Mouse (Mus musculus) activated CD4-positive, CD25-positive, alpha-beta regulatory T cell, adult 4 months (primary cell): Measurements from ENCODE around the gene Gins1. TPM values are rescaled to one million over a fixed set of nuclear protein-coding genes. Genes with fewer than 3 reads are reported as not detected.

Experiments
- ATAC-seq: one replicate; pipeline ENCODE4 v1.8.0; 2017
- polyA plus RNA-seq, 2 experiments: library from polyadenylated mRNA; unstranded; fragments of 100-300 nt; shearing (Covaris generic); gene quantifications; one replicate each; pipeline ENCODE4 v1.2.1; 2017

Gins1 gene
- polyA plus RNA-seq, 2 experiments from 2014 or later = 8.0 to 9.6 TPM

GRCm38 (mm10) chr2:150963246-150963645 lies 58.0 kb downstream of the Gins1 start:
- no peak for ATAC-seq

- ATAC-seq = no peak
Measured at GRCm38 (mm10) chr2:150964641-150965040, 59.4 kb downstream of the Gins1 start.

GRCm38 (mm10) chr2:150965951-150966350 lies 60.8 kb downstream of the Gins1 start:
- ATAC-seq = no peak

- no peak for ATAC-seq
Measured at GRCm38 (mm10) chr2:150967491-150967890, 62.3 kb downstream of the Gins1 start.

- no peak for ATAC-seq
Measured at GRCm38 (mm10) chr2:150969231-150969630, 64.0 kb downstream of the Gins1 start.

GRCm38 (mm10) chr2:150971856-150972255 lies 66.7 kb downstream of the Gins1 start:
- no peak for ATAC-seq

- no peak for ATAC-seq
Measured at GRCm38 (mm10) chr2:150972681-150973080, 67.5 kb downstream of the Gins1 start.

- no peak for ATAC-seq
Measured at GRCm38 (mm10) chr2:150973401-150974115, 68.4 kb downstream of the Gins1 start.

- no peak for ATAC-seq
Measured at GRCm38 (mm10) chr2:150976871-150977270, 71.7 kb downstream of the Gins1 start.

- ATAC-seq = no peak
Measured at GRCm38 (mm10) chr2:150977676-150978075, 72.5 kb downstream of the Gins1 start.

- ATAC-seq = no peak
Measured at GRCm38 (mm10) chr2:150978791-150979190, 73.6 kb downstream of the Gins1 start.

GRCm38 (mm10) chr2:150979861-150980620 lies 74.8 kb downstream of the Gins1 start:
- no peak for ATAC-seq

Other genes starting within 250 kb of the Gins1 start
- gene Acss1, start 236.9 kb upstream of the Gins1 start, polyA plus RNA-seq = 10 to 100 TPM; 13.5 to 13.6 TPM
- not detected for gene Vsx1, start 216.0 kb upstream of the Gins1 start, polyA plus RNA-seq
- 10 to 100 TPM; 26.3 to 27.8 TPM for gene Entpd6, start 156.4 kb upstream of the Gins1 start, polyA plus RNA-seq
- gene Pygb, start 118.7 kb upstream of the Gins1 start, polyA plus RNA-seq = 10 to 100 TPM; 33.1 to 49.4 TPM
- gene Abhd12, start 659 bp upstream of the Gins1 start, polyA plus RNA-seq = 10 to 100 TPM; 14.7 to 15.9 TPM
- gene Ninl, start 134.0 kb downstream of the Gins1 start, polyA plus RNA-seq = not detected
- gene Nanp, start 134.0 kb downstream of the Gins1 start, polyA plus RNA-seq = 10 to 100 TPM; 36.7 to 37.3 TPM
- gene Gm14151, start 186.9 kb downstream of the Gins1 start, polyA plus RNA-seq = not detected
- gene Gm14147, start 192.8 kb downstream of the Gins1 start, polyA plus RNA-seq = not detected